Mouse (Mus musculus) layer of hippocampus, adult 9-11 months (tissue): ENCODE data around the gene Palm2.

Source experiments
- DNase-seq: peaks from one replicate; pipeline ENCODE4 v3.0.0; 2022

Palm2 gene

DNA sequence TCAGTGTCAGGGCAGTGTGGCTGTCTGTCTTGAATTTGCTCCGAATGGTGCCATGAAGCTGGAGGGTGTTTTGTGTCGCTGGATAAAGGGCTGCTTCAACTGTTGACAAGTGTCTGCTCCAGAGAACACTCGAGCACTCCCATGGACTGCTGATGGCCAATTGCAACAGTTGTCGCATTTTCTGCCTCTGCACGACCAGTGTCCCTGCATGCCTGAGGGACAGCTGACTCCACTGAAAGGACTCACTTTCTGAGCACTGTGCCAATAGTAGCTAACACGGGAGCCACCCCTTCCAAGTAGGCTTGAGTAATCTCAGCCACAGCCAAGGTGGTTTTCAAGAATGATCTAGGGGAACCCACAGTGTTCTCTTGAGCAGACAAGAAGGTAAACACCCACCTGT lies 135.7 kb downstream of the Palm2 start:
- DNase-seq, result no peak

DNA sequence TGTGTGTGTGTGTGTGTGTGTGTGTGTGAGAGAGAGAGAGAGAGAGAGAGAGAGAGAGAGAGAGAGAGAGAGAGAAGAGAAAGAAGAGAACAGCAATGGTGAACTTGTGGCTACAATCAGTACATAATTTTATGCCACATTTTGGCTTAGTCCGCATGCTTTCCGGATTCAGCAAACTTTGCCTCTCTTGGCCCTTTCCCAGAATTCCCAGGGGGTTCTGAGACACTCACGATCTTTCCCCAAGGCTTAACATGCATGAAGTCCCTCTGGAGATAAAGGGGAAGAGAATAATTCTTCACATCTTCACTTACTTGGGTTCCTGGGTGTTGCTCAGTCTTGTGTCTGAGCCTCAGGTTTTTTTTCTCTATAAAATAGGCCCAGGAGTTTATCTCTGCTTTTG lies 136.2 kb downstream of the Palm2 start:
- DNase-seq, result no peak

DNA sequence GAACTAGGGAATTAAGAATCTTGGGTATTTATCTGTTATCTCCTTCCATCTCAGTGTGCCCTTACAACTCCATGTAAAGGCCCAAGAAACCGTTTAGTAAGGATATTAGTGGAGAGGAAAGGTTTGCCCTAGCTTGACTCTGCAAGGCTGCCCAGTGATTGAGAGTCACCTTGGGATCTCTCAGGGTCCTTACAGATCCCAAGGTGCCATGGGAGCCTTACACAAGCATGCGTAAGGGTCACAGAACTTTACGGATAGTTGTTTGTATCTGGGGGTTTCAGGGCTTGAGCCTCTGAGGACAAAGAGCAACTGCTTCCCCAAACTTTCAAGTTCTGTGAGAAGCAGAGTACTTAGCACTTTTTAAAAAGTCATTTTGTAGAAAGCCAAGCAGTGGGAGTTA lies 140.1 kb downstream of the Palm2 start:
- DNase-seq, result no peak

DNA sequence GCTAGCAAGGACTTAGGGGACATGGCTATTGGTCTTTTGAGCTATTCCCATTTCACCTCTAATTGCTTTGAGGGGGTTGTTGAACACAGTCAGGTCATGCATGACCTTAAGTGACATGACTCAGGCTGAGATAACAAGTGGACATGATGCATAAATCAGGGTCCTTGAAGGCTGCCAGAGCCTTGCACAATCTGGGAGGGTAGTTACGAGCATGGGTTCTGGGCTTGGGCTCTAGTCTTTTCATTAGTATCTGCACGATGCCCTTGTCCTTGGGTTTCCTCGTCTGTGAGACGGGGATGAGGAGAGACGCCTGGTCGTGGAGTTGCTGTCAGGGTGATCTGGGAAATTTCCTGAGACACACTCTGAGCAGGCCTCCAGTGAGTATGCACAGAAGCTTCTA lies 140.6 kb downstream of the Palm2 start:
- DNase-seq, result no peak

DNA sequence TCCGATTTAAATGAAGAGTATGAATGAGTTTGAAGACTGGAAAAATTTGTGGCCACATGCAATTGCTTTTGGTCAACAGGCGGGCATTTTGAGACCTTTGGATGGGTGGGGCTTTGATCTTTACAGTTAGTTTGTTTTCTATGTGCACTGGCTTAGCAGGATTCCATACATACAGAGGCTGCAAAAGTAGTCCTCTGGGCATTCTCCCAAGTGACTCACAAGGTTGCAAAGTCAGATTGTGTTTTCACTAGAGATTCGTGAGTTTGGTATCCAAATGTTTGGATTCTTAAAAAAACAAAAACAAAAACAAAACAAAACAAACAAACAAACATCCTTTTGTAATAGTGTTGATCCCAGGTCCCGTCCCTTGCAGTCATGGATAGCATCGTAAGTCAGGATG lies 141.6 kb downstream of the Palm2 start:
- no peak for DNase-seq

DNA sequence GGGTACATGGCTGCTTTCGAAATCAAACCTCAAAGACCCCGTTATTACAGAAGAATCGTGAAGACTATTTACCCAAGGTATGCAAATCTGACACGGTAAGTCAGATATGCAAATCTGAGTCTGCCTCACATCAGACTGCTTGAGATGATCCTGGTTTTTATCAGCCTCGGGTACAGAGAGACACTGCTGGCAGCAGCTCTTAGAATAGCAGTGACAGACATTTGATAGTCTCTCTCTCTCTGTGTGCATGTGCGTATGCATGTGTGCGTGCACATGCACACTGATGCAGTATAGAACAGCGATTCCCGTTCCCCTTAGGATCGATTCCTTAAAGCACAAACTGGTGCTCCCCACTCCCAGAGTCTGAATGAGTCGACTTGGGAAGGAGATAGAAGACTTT lies 142.0 kb downstream of the Palm2 start:
- DNase-seq, result no peak

DNA sequence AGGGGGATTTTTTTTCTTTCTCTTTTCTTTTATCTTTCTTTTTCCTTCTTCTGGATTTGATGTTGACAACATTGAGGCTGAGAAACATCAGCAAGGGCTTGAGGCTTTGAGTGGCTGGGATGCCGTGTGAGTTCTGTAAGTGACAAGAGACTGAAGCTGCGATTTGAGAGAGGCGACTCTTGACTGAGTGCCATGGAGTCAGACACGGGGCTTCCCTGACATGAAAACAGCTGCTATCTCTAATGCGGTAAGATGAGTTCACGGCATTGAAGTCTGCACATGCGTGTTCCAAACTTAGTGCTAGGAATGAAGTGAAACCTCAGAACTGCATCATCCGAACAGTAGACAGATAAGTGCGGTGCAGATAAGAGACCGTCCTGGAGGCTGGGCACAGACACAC lies 145.6 kb downstream of the Palm2 start:
- DNase-seq, result no peak

DNA sequence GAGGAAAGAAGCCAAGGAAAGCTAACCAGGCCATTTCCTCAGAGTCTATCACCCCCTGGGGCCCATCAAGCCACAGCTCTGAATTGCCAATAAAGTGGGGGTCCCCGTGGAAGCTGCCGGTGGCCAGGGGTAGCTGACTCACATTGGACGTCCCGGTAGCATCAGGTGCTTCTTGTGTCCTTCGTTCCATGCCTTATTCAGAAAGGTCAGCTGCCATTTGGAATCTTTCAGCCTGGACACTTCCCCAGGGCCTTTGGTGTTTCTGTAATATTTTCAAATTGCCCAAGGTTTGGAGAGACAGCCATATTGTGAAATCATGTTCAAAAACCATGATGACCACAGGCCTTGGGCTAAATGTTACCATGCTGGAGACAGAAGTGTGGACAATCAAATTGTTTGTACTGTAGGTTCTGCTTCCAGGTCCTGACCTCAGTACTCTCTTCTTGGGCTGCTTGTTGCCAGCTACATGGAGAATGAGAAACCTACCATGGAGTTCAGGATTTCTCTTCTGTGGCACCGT lies 151.3 kb downstream of the Palm2 start:
- DNase-seq, result no peak

DNA sequence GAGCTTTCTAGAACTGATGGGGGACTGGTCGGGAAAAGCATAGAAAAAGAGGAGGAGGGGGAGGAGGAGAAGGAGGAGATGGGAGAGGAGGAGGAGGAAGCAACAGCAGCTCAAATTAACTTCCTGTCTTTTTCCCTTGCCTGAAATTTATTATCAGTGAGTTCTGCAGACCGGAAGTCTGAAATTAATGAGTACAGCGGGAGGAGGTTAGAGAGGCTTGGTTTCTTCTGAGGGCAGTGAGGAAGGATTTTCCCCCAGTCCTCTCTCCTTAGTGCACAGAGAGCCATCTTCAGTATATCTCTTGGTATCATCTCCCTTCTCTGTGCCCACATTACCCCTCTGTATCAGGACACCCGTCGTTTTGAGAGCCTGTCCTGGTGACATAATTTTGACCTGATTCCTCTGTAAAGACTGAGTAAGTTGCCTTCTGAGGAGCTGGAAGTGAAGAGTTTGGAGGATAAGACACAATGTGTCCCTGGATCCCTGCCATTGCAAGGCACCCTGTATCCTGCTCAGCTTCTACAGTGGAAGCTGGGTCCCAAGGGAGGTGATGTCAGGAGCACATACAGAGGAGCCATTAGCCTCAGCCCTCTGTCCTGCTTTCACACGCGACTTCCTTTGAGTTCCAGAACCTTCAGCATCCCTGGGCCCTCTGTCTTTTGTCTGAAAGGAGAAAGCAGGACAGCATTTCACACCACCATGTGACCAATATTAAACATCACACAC lies 153.0 kb downstream of the Palm2 start:
- no peak for DNase-seq

DNA sequence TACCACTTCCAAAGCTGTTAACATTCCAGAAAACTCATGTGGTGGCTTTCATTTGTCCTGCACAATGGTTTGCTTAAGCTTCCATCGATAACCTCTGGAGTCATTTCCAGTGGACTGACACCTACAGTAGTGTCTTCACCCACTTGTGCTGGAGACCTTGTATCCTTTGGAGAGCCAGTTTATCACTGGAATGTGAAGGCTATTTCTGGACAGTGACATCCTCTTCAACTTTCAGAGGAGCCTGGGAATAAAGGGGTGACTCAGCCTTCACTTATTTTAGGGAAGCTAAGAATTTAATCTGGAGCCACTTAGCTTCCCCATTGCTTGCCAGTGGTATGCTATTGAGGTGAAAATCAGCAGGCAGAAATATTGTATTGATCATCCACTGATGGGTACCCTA lies 154.3 kb downstream of the Palm2 start:
- DNase-seq, result no peak

DNA sequence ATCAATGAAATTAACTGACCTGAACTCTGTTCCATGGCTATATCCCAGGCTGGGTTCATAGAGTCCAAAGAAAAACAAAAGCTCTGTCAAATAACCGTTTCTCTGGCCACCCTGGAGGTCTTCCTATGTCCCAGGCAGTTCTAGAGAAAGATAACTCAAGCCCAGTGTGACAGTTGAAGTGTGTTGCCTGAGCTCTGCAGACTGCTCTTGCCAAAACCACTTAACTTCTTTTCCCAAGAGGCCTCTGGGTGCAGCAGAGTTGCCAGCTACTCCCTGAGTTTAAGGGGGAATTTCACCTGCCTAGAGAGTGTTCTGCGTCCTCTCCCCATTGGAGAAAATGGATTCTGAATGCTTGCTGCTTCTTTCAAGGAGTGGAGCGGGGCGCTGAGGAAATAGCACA lies 158.7 kb downstream of the Palm2 start:
- DNase-seq, result no peak

DNA sequence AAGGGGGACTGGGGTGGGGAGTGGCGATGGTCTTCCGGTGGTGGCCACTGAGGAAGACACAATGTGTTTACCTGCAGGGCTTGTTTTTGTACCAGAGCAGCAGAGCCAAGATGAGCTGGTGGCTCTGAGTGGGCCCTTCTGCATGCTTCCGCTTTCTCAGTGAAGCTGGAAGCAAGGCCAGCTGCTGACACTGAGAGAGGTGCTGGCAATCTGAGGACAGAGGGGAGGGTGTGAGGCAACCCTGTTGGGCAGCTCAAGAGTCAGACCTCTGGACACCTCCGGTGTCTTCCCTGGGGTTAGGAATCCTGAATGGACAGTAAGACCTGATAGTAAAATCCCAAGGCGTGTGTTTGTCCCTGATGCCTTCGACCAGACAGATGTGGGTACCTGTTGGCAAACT lies 165.9 kb downstream of the Palm2 start:
- no peak for DNase-seq

DNA sequence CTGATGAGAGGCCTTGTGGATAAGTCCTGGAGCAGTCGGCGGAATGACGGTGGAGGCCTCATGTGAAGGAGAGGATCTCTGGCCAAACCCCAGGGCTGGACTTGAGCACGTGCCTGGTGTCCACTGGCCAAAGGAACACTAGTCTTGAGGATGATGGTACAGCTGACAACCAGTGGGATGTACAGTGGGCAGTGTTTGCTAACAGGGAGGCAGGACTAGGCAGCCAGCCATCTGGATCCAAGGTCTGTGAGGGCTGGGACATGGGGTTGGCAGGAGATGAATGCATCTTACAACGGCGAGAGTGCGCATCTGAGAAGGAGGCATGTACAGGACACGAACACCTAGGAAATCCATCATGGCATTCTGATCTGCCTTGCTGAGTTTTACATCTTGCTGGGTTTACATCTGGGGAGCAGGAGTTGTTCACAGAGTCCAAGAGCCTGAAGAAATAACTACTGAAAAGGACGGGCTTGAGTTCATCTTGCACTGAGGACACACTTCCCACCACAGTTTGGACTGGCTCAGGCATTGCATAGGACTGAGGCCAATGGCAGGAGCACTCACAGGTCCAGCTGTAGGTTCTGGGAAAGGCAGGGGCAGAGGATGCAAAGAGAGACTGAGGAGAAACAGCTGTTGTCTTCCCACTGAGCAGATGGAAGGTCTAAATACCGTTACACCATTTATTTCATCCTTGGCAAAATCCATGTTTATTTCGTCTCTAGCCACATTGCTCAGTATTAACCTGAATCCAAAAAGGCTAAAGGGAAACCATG lies 166.8 kb downstream of the Palm2 start:
- no peak for DNase-seq

DNA sequence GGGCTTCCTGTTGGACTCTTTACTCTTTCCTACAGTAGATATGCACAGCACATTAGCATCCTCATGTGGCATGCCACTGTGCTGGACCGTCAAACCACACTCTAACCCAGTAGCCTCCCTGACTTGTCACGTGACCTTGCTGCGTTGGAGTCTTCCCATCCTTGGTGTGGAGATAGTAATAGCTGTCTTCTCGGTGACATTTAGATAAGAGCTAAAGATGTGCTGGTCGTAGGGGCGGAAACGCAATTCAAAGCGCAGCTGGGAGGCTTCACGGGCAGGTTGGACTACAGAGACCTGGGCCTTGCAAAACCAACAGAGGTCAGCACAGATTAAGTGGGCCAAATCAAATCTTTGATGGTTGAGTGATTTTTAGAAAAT lies 167.4 kb downstream of the Palm2 start:
- DNase-seq, result no peak

DNA sequence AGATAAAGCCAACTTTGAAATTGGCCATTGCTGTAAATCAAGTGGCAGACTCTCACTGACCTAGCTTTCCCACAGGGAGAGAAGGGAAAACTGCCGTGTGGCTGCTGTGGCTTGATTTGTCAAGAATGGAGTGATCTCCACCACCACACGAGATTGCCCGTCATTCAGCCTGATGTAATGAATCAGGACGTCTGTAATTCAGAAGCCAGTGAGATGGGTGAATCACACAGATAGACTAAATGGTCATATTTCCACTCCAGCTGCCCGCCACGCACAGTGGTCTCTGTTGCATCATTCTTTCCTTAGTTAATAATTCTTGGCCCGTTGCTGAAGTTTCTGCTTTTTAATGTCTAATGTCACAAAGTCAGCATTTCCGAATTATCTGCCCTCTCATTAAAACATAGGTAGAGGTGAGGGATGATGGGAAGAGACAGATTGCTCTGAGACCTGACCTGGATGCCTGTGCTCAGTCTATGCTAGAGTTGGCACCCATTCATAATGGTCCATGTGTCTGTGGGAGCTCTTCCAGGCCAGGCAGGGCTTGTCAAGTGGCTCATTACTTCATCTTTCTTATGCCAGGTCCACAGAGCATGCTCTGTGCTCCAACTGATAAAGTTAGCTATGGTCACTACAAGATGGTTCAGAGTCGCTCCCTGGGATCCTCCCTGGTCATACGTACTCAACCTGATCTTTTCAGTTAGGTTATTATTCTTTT lies 168.0 kb downstream of the Palm2 start:
- no peak for DNase-seq

DNA sequence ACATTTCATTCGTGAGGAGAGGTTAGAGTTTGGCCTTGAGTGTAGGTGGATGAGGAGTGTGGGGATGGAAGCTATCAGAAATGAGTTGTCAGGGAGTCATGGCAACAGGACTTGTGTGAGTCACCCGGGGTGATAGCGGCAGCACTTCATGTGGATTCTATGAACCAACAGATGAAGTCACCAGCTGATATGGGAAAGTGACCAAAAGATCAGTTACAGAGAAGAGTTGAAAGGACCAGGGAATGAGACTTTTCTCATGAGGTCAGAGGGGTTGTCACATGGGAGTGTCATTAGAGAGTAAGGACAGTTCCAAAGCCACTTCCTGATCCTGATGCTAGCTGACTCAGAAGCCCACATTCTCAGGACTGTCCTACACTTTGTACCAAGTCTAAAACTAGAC lies 172.2 kb downstream of the Palm2 start:
- DNase-seq, result peak; percentile 16

DNA sequence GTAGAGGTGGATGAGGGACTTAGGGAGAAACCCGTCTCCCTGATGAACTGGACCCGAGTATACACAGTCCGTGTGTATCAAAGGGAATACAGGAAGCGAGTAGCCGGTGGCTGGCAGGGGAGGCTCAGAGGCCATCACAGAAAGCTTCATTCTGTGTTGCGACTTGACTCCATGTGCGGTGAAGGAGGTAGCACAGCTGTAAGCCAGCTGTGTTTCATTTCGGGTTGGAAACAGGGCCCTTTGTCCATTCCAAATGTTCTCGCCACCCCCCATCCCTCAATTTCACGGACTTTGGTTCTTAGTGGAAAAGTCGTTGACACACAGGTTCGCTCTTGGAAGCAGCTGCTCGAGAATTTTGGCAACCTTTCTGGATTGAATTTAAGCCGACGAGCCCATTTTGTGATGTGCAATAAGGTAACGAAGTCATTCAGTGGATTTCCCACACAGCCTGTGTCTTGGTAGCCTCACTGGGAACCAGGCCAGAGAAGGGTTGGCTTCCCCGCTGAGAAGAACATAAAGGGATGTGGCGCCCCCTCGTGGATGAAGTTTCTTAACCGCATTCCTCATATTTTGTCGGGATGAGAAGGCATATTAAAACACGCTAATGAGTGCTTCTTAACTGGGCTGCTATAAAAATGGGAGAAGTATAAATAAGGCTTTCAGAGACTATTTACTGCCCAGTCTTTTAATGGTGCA lies 173.3 kb downstream of the Palm2 start:
- peak; percentile 84 for DNase-seq

DNA sequence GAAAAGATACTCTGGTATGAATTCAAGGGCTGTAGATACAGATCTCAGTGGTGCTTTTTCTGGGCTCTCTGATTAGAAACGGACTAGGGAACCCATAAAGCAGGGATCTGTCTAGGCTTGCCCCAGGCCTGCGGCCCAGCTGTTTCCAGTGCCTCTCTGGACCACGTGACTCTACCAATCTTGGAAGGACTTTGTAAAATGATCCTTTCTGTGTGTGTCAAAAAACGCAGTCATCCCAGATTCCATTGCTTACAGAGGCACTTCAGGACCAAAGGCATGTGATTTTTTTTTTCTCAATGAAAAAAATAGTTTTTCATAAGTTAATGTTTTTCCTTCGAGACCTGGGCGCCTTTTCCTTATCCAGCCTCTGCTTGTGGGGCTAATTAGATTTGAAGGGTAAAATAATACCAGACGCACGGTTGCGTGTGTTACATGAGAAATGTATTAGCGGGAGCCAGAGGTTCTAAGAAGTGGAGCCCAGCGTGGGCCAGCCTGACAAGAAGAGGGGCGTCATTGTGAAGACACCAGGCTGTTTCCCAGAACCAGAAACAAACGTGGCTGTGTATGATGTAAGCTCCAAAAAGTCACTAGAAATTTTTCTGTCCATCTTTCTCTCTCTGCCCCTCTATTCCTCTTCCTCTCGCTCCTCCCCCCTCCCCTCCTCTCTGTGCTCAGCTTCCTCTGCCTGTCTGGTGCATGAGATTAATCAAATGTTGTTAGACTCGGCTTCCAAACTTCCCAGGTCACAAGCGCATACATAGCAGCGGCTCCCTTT lies 177.4 kb downstream of the Palm2 start:
- DNase-seq, result no peak

DNA sequence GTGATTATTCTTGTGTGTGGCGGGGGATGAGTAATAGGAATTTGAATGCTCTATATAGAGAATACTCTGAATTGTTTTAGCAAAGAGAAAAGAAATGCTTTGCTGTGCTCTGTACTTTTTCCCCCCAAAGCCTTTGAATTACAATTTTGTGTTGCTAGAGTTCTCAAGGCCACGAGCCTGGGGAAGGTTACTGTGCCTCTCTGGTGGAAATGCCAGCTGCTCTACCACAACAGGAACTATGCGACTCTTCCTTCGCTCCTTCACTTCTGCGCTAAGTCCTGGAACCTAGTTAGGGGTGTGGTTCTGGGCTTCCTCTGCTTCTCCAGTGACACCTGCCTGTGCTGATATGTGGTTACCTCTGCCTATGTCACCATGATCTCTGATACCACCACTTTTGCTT lies 178.7 kb downstream of the Palm2 start:
- DNase-seq, result no peak

DNA sequence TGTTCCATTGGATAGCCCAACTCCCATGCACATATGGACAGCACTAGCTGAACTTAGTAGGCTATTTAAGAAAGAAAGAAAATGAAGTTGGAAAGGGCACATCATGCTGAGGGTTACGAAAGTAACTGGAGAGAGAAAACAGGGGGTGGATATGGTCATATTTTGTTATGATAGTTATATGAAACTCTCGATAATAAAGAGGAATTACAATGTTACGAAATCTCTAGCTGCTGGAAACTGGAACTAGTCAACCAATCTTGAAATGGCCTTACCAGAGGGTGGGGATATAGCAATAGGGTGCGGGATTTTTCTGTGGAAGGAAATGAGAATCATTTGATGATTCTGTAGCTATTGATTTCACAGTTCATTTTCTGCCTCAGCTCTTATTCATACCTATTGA lies 180.6 kb downstream of the Palm2 start:
- DNase-seq, result no peak

DNA sequence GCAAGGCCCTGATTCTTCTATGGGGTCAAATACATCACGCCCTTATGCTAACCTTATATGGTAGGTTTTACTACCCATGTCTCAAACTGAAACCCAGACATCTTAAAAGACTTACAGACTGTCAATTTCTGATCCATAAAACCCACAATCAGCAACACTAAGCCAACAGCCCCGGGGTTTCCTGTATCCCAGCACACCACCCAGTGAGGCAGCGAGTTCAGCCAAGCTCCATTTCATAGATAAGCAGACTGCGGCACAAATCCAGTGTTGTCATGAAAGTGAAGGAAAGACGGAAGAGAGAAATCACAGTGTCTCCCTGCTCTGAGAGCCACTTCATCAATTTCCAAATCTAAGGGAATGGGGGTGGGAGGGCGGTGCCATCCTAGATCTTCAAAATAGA lies 184.7 kb downstream of the Palm2 start:
- no peak for DNase-seq

DNA sequence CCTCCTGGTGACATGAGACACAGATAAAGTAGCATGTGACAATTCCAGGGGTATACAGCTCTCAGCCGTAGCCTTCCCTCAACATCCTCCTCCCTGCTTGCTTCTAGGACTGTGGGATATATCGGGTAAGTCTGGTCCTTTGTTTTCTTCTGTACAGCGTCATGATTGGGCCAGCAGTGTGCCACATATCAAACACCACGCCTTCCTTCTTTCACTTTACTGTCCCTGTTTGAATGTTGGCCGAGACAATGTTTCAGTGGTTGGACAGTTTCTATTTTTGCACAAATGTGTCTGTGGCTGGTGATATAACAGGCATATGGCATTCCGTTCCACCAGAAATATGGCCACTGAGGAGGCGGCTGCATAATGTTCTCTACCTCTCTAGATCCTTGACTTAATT lies 188.8 kb downstream of the Palm2 start:
- DNase-seq, result peak; percentile 45

DNA sequence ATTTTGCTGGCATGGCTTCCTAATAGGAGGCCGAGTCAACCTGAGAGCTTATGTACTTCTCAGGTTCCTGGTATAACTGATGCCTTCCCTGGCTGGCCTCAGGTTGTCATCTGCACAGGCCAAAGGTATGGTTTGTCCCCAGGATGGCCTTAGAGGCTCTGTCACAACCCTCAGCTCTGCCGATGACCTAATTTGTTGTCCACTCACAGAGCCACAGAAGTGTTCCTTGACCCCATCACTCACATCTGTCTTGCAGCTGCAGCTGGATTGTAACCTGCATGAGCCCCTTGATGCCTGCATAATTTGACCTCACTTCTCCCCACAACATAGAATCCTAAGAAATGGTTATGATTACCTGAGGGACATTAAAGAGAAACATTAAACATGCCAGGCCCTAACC lies 190.8 kb downstream of the Palm2 start:
- DNase-seq, result no peak
